Mouse (Mus musculus) heart, adult 2 months (tissue): ENCODE results near the gene Spats1.

Experiments
- CTCF ChIP-seq: fragments of 200-600 bp; IDR thresholded peaks from 2 replicates; pipeline ENCODE4 v1.8.1; 2022; ENCODE audit warnings: antibody characterized with exemption, mild to moderate bottlenecking, moderate library complexity
- EP300 ChIP-seq: fragments of 200-500 bp; IDR thresholded peaks from 2 replicates; pipeline ENCODE4 v1.6.1; 2011; ENCODE audit warnings: low read depth, low read length, control low read depth; ENCODE audit not compliant: insufficient read depth
- POLR2A ChIP-seq: fragments of 200-500 bp; IDR thresholded peaks from 2 replicates; pipeline ENCODE4 v1.6.1; 2011; ENCODE audit warnings: mild to moderate bottlenecking, low read depth, low read length, control low read depth; ENCODE audit not compliant: insufficient read depth

- TF ChIP-seq CTCF, result no peak
- no peak for TF ChIP-seq EP300
- no peak for TF ChIP-seq POLR2A
These were observed 25.1 kb downstream of the Spats1 start for GRCm38 (mm10) chr17:45450153-45450552.
